ENCODE assay signal across 26 mouse cellular contexts in the genomic region with DNA sequence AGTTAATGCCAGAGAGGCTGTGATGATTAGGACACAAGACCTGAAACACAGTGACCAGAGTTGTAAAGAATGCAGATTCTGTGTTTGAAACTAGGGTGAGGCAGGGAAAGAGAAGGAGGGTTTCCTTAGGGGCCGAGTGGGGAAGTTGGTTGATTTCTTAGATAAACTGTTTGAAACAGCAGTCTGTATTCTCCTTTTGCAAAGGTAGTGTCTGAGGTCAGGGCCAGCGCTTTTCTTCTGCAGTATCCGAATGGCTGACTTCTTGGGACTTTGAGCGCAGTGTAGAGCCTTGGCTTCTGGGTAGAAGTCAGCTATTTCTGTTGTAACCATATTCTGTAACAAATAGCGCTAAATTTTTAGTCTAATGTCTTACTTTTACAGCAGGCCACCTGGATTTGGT.
"Had no signal": no experiment of that assay in that cellular context is flagged by ENCODE, and none has a peak within 500 bp of the region (broad histone marks: within the 10 kb centered on the region; RNA-seq: fewer than 3 reads in every experiment).

No protein-coding gene starts in this region.

- H3K9me3 ChIP-seq: embryonic facial prominence, embryonic 10.5 days; embryonic facial prominence, embryonic 12.5 days; embryonic facial prominence, embryonic 13.5 days; embryonic facial prominence, embryonic 15.5 days; forebrain, embryonic 15.5 days had no signal

- H3K27ac ChIP-seq: embryonic facial prominence, embryonic 10.5 days; embryonic facial prominence, embryonic 12.5 days; embryonic facial prominence, embryonic 13.5 days; embryonic facial prominence, embryonic 15.5 days; forebrain, embryonic 10.5 days; forebrain, embryonic 12.5 days; forebrain, embryonic 13.5 days; forebrain, embryonic 15.5 days; heart, adult 2 months had no signal

- H3K27me3 ChIP-seq: embryonic facial prominence, embryonic 12.5 days; embryonic facial prominence, embryonic 13.5 days; embryonic facial prominence, embryonic 15.5 days; forebrain, embryonic 12.5 days; forebrain, embryonic 13.5 days; forebrain, embryonic 15.5 days had no signal

- H3K4me3 ChIP-seq: embryonic facial prominence, embryonic 10.5 days; embryonic facial prominence, embryonic 12.5 days; embryonic facial prominence, embryonic 13.5 days; embryonic facial prominence, embryonic 15.5 days; erythroblast, embryonic 14.5 days; forebrain, embryonic 10.5 days; forebrain, embryonic 12.5 days; forebrain, embryonic 13.5 days; forebrain, embryonic 15.5 days; gastrocnemius, adult 2 months; heart, adult 2 months had no signal

- H3K9ac ChIP-seq: embryonic facial prominence, embryonic 12.5 days; embryonic facial prominence, embryonic 13.5 days; embryonic facial prominence, embryonic 15.5 days; forebrain, embryonic 12.5 days; forebrain, embryonic 13.5 days; forebrain, embryonic 15.5 days; forebrain, postnatal 0 days had no signal

- H3K4me2 ChIP-seq: embryonic facial prominence, embryonic 12.5 days; embryonic facial prominence, embryonic 13.5 days; embryonic facial prominence, embryonic 15.5 days; forebrain, embryonic 12.5 days; forebrain, embryonic 13.5 days; forebrain, embryonic 15.5 days had no signal

- H3K4me1 ChIP-seq: embryonic facial prominence, embryonic 15.5 days; forebrain, embryonic 15.5 days had no signal

- DNase-seq: cerebellum, adult 9-10 months; cerebellum, adult 9-11 months; cerebellum, postnatal 10 days; cerebellum, postnatal 14 days; cerebellum, postnatal 25 days; cerebellum, postnatal 36 days; embryo, embryonic 11 days; forebrain, postnatal 0 days; gastrocnemius, adult 2 months; gastrocnemius, postnatal 10 days; gastrocnemius, postnatal 14 days; gastrocnemius, postnatal 25 days; gastrocnemius, postnatal 36 days; heart, adult 18-20 months; heart, adult 2 months had no signal

- H3K36me3 ChIP-seq: embryonic facial prominence, embryonic 10.5 days; embryonic facial prominence, embryonic 12.5 days; embryonic facial prominence, embryonic 13.5 days; embryonic facial prominence, embryonic 15.5 days; forebrain, embryonic 10.5 days; forebrain, embryonic 12.5 days; forebrain, embryonic 15.5 days had no signal

- ATAC-seq: forebrain, embryonic 13.5 days; forebrain, embryonic 14.5 days; forebrain, embryonic 15.5 days; forebrain, embryonic 16.5 days; forebrain, postnatal 0 days had no signal
